14 mouse cellular contexts compared by ENCODE assay signal in the genomic region with DNA sequence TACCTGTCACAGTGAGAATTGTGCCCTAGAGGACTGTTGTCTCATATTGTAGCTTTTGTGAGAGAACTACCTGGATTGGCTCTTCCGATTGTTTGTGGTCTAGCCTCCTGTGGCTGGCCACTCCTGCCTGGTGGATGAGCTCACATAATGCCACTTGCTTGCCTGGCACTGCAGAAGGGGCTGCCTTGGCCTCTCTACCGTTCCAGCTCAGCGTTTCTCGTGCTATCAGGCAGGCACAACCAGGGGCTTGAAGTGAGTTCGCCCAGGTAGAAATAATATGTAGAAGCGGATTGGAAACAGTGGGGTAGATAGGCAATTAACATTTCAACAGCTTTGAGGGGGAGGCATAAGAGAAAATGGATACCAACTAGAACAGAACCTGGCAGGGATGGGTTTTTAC. TPM values are rescaled to one million over a fixed set of nuclear protein-coding genes. Genes with fewer than 3 reads are reported as not detected.
DNase-seq lines count a peak whose midpoint lies in the region; ATAC-seq and TF ChIP-seq lines count a peak whose summit lies in the region.
"Had no signal": no experiment of that assay in that cellular context is flagged by ENCODE, and none has a peak within 500 bp of the region (broad histone marks: within the 10 kb centered on the region; RNA-seq: fewer than 3 reads in every experiment).

No protein-coding gene starts in this region.

- no peak for ATAC-seq in heart, embryonic 11.5 days (replicated peaks; ENCODE audit: insufficient number of reproducible peaks, low FRiP score, low TSS enrichment)
- no peak for ATAC-seq in liver, embryonic 16.5 days (ENCODE audit: low read depth)

- no peak for TF ChIP-seq CTCF in layer of hippocampus, adult 2 months (conservative IDR thresholded peaks at IDR 0.05)
- TF ChIP-seq CTCF in cortical plate, adult 2 months (IDR thresholded peaks at IDR 0.05; ENCODE audit: extremely low read depth, insufficient read depth, low read length): no peak

- peak overlapping the region; percentile 4 for H3K9ac ChIP-seq in heart, embryonic 11.5 days (ENCODE audit: low read depth, low read length)
- peak overlapping the region; percentile 95 for H3K9ac ChIP-seq in liver, embryonic 16.5 days (ENCODE audit: low read depth, low read length)
- H3K9ac ChIP-seq: neural tube, embryonic 12.5 days had no signal

- H3K27ac ChIP-seq in heart, embryonic 11.5 days (ENCODE audit: low read depth, low read length): no peak overlapping the region
- H3K27ac ChIP-seq in layer of hippocampus, adult 2 months: peak overlapping the region; percentile 95
- H3K27ac ChIP-seq in cortical plate, adult 2 months (ENCODE audit: insufficient read depth, low read length): no peak overlapping the region
- peak overlapping the region; percentile 93 for H3K27ac ChIP-seq in liver, embryonic 16.5 days (ENCODE audit: low read length)
- H3K27ac ChIP-seq: midbrain, embryonic 15.5 days; neural tube, embryonic 12.5 days had no signal

- H3K27me3 ChIP-seq in heart, embryonic 11.5 days (ENCODE audit: control insufficient read depth, insufficient read depth, low read length): no peaks in the 10 kb centered on the region
- peaks cover 4% of the 10 kb centered on the region for H3K27me3 ChIP-seq in liver, embryonic 16.5 days (ENCODE audit: control insufficient read depth, insufficient read depth, low read depth, low read length)

- DNase-seq in heart, postnatal 14 days: no peak
- no peak for DNase-seq in layer of hippocampus, adult 2 months (ENCODE audit: low spot score in 2 of 2)
- DNase-seq in layer of hippocampus, adult 11-12 months (ENCODE audit: low spot score): no peak
- DNase-seq in frontal cortex, postnatal 25 days (ENCODE audit: low spot score in 2 of 2): no peak
- DNase-seq: cerebellum, adult 18-20 months; kidney, adult 2 months; left cerebral cortex, postnatal 4 days; lung, postnatal 36 days; right cerebral cortex, adult 18-20 months had no signal

- H3K4me1 ChIP-seq in heart, embryonic 11.5 days (ENCODE audit: control insufficient read depth, insufficient read depth, low read length): peaks cover 50% of the 10 kb centered on the region
- no peaks in the 10 kb centered on the region for H3K4me1 ChIP-seq in cortical plate, adult 2 months (ENCODE audit: control insufficient read depth, insufficient read depth, low read length)
- peaks cover 59% of the 10 kb centered on the region for H3K4me1 ChIP-seq in liver, embryonic 16.5 days (ENCODE audit: control insufficient read depth, low read depth, low read length)

- no peaks in the 10 kb centered on the region for H3K9me3 ChIP-seq in heart, embryonic 11.5 days (replicated peaks; ENCODE audit: control insufficient read depth, low read length)
- H3K9me3 ChIP-seq in liver, embryonic 16.5 days (replicated peaks; ENCODE audit: control insufficient read depth, low read length): no peaks in the 10 kb centered on the region
- H3K9me3 ChIP-seq: midbrain, embryonic 15.5 days; neural tube, embryonic 12.5 days had no signal

- WGBS in heart, embryonic 11.5 days (ENCODE audit: insufficient replicate concordance): 69% methylated on average over 6 of the region's 6 CpGs
- WGBS in liver, embryonic 16.5 days (ENCODE audit: insufficient replicate concordance): 45% methylated on average over 6 of the region's 6 CpGs

- H3K4me3 ChIP-seq in heart, embryonic 11.5 days (ENCODE audit: low read depth, low read length): peak overlapping the region; percentile 75
- H3K4me3 ChIP-seq in layer of hippocampus, adult 2 months: peak overlapping the region; percentile 88
- H3K4me3 ChIP-seq in cortical plate, adult 2 months (ENCODE audit: insufficient read depth, low read length): peak overlapping the region; percentile 84; the same call in 1 of the 2 replicates
- H3K4me3 ChIP-seq in liver, embryonic 16.5 days (ENCODE audit: low read depth, low read length): peak overlapping the region; percentile 90
- H3K4me3 ChIP-seq: neural tube, embryonic 12.5 days had no signal

- H3K4me2 ChIP-seq in heart, embryonic 11.5 days: peak overlapping the region; percentile 89
- peak overlapping the region; percentile 81 for H3K4me2 ChIP-seq in liver, embryonic 16.5 days (ENCODE audit: low read depth, low read length)

- no peak for TF ChIP-seq POLR2A in cortical plate, adult 2 months (IDR thresholded peaks at IDR 0.05; ENCODE audit: extremely low read depth, insufficient read depth, low read length)

- intact Hi-C loops in heart, postnatal 14 days (cut with DNase I): no loop called here

- no peaks in the 10 kb centered on the region for H3K36me3 ChIP-seq in heart, embryonic 11.5 days (ENCODE audit: control insufficient read depth, insufficient read depth, low read length)
- H3K36me3 ChIP-seq in liver, embryonic 16.5 days (ENCODE audit: control insufficient read depth, insufficient read depth): no peaks in the 10 kb centered on the region
- H3K36me3 ChIP-seq: midbrain, embryonic 15.5 days; neural tube, embryonic 12.5 days had no signal

RNA-seq across cellular contexts. Expression of a gene that starts 2.1 kb away (rescaled TPM):
- polyA plus RNA-seq in heart, embryonic 11.5 days (2014; fragmentation: Nextera tagmentation; extraction: Ambion mirVana): 176 and 191 TPM in 2 replicates
- 100 to 1,000 TPM; 166 to 175 TPM for total RNA-seq in heart, postnatal 14 days (2021)
- 10 to 100 TPM; 63.7 to 66.9 TPM for total RNA-seq in layer of hippocampus, adult 2 months (2021)
- polyA plus RNA-seq in cortical plate, adult 2 months (2012; rRNA removed): 77.8 and 79.9 TPM in 2 replicates
- 212 and 220 TPM in 2 replicates for polyA plus RNA-seq in liver, embryonic 16.5 days (2015; fragmentation: Nextera tagmentation; extraction: Ambion mirVana)

Comparison
In these comparisons a context has a peak if more than half of its experiments do, and no peak if none do; other contexts are left out.
1. H3K27ac ChIP-seq: peak in layer of hippocampus, adult 2 months (single experiment) and liver, embryonic 16.5 days (single experiment); none in heart, embryonic 11.5 days (single experiment) and cortical plate, adult 2 months (single experiment).
2. Peak in every context shown above with its lines, with median percentiles within 50 percentile points of each other: H3K4me3 ChIP-seq.